Mouse (Mus musculus) spleen, adult 2 months (tissue): Measurements from ENCODE around the gene Lrrc23.

Experiments
- CTCF ChIP-seq: fragments of 200-500 bp; IDR thresholded peaks from 2 replicates; pipeline ENCODE4 v1.5.1; 2011; ENCODE audit warnings: mild to moderate bottlenecking, inconsistent platforms; ENCODE audit not compliant: insufficient read depth, insufficient read length, insufficient replicate concordance; ENCODE audit errors: extremely low read depth
- POLR2A ChIP-seq: fragments of 200-500 bp; IDR thresholded peaks from 2 replicates; pipeline ENCODE4 v1.6.1; 2011; ENCODE audit warnings: low read depth, low read length, inconsistent platforms

DNA sequence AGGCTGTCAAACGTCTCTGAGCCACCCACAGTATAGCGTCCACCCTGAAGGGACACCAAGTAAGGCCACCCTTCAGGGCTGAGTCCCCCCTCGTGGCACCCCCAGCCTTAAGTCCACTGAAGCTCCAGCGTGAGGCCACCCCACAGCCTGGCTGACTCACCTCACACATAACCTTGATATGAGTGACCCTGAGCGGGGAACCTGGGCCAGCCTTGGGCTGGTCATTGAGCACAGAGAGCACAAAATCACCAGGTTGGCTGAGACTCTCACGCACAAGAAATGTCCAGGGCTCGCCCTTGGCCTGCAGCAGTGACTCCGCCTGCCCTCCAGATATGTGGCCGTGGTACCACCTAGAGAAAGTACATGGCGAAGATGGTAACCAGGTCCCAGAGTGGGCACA is 50.9 kb downstream of the Lrrc23 start:
- TF ChIP-seq CTCF = no peak
- no peak for TF ChIP-seq POLR2A
